Mouse (Mus musculus) limb, embryonic 12.5 days (tissue): ENCODE measurements around the gene Cd9. TPM values are rescaled to one million over a fixed set of nuclear protein-coding genes. Genes with fewer than 3 reads are reported as not detected.

Experiments used
- ATAC-seq: fragments of 200-750 bp; cut with Nextera tagmentation; 2 replicates; pipeline ENCODE4 v1.8.0; 2017; ENCODE audit warnings: low read depth, moderate TSS enrichment; ENCODE audit not compliant: insufficient number of reproducible peaks, insufficient read depth, low FRiP score, low TSS enrichment
- H3K27ac ChIP-seq: fragments of 300-500 bp; sonication (generic); 2 replicates; pipeline ENCODE4 v1.5.1; 2016; ENCODE audit warnings: mild to moderate bottlenecking, moderate library complexity
- H3K27me3 ChIP-seq: fragments of 300-500 bp; sonication (generic); 2 replicates; pipeline ENCODE4 v1.6.1; 2016; ENCODE audit warnings: mild to moderate bottlenecking, moderate library complexity
- H3K36me3 ChIP-seq: fragments of 300-500 bp; sonication (generic); 2 replicates; pipeline ENCODE4 v1.6.1; 2016; ENCODE audit warnings: mild to moderate bottlenecking, moderate library complexity
- H3K4me1 ChIP-seq: fragments of 300-500 bp; sonication (generic); replicated peaks from 2 replicates; pipeline ENCODE4 v1.6.1; 2016
- H3K4me2 ChIP-seq: fragments of 300-500 bp; sonication (generic); 2 replicates; pipeline ENCODE4 v1.6.1; 2016; ENCODE audit warnings: mild to moderate bottlenecking, moderate library complexity
- H3K4me3 ChIP-seq: fragments of 300-500 bp; sonication (generic); replicated peaks from 2 replicates; pipeline ENCODE4 v1.5.1; 2016; ENCODE audit warnings: mild to moderate bottlenecking
- H3K9ac ChIP-seq: fragments of 300-500 bp; sonication (generic); replicated peaks from 2 replicates; pipeline ENCODE4 v1.6.1; 2016; ENCODE audit warnings: mild to moderate bottlenecking, moderate library complexity
- H3K9me3 ChIP-seq: fragments of 300-500 bp; sonication (generic); 2 replicates; pipeline ENCODE4 v1.6.1; 2016; ENCODE audit warnings: mild to moderate bottlenecking, moderate library complexity
- WGBS: fragments of 180-500 bp; shearing (Covaris S2); methylation state at CpG from one replicate; pipeline ENCODE4 v1.1.7; 2016; 5-methylcytosine and 5-hydroxymethylcytosine counted together
- polyA plus RNA-seq: library from polyadenylated mRNA; unstranded; fragments of >200 nt; fragmentation: Nextera tagmentation; extraction: Ambion mirVana; gene quantifications from 2 replicates; pipeline ENCODE4 v1.2.1, GENCODE M21; 2016

Gene Cd9
- polyA plus RNA-seq, 1 experiment from 2014 or later: 65.5 TPM

- H3K27me3 ChIP-seq: no peaks in the 10 kb centered on the region
- no peaks in the 10 kb centered on the region for H3K36me3 ChIP-seq
- no peak overlapping the region for H3K9ac ChIP-seq
- H3K4me3 ChIP-seq: no peak overlapping the region
- H3K9me3 ChIP-seq: no peaks in the 10 kb centered on the region
- no peak for ATAC-seq
- WGBS: 74% methylated on average over 5 of the region's 5 CpGs
- no peak overlapping the region for H3K4me2 ChIP-seq
- no peak overlapping the region for H3K27ac ChIP-seq
- H3K4me1 ChIP-seq: peaks cover 43% of the 10 kb centered on the region
These were observed 20.7 kb downstream of the Cd9 start for GRCm38 (mm10) chr6:125473939-125474338.

- H3K9ac ChIP-seq: no peak overlapping the region
- ATAC-seq: no peak
- H3K36me3 ChIP-seq: no peaks in the 10 kb centered on the region
- H3K4me1 ChIP-seq: peaks cover 49% of the 10 kb centered on the region
- H3K4me3 ChIP-seq: no peak overlapping the region
- 83% methylated on average over 9 of the region's 9 CpGs for WGBS
- H3K4me2 ChIP-seq: no peak overlapping the region
- H3K27me3 ChIP-seq: no peaks in the 10 kb centered on the region
- H3K9me3 ChIP-seq: no peaks in the 10 kb centered on the region
- H3K27ac ChIP-seq: no peak overlapping the region
These were observed 21.3 kb downstream of the Cd9 start for GRCm38 (mm10) chr6:125473321-125473721.

GRCm38 (mm10) chr6:125471921-125472320 is 22.7 kb downstream of the Cd9 start:
- whole genome bisulfite sequencing: 73% methylated on average over 4 of the region's 4 CpGs

GRCm38 (mm10) chr6:125471326-125471725 is 23.3 kb downstream of the Cd9 start:
- Histone ChIP-seq H3K9ac (no peak overlapping the region), H3K4me2 (no peak overlapping the region), H3K9me3 (no peaks in the 10 kb centered on the region), H3K27me3 (no peaks in the 10 kb centered on the region), H3K36me3 (no peaks in the 10 kb centered on the region), H3K27ac (no peak overlapping the region), H3K4me3 (no peak overlapping the region), H3K4me1 (peaks cover 46% of the 10 kb centered on the region)
- ATAC-seq: no peak
- 85% methylated on average over 7 of the region's 7 CpGs for WGBS

More at GRCm38 (mm10) chr6:125471921-125472320, 22.7 kb downstream of the Cd9 start:
- H3K4me2 ChIP-seq: no peak overlapping the region
- H3K4me1 ChIP-seq: peaks cover 52% of the 10 kb centered on the region
- no peak overlapping the region for H3K27ac ChIP-seq
- no peaks in the 10 kb centered on the region for H3K27me3 ChIP-seq
- ATAC-seq: no peak
- no peaks in the 10 kb centered on the region for H3K9me3 ChIP-seq
- H3K4me3 ChIP-seq: no peak overlapping the region
- no peak overlapping the region for H3K9ac ChIP-seq
- H3K36me3 ChIP-seq: no peaks in the 10 kb centered on the region

GRCm38 (mm10) chr6:125470616-125471015 is 24.0 kb downstream of the Cd9 start:
- Histone ChIP-seq H3K9me3 (no peaks in the 10 kb centered on the region), H3K4me2 (no peak overlapping the region), H3K9ac (no peak overlapping the region), H3K27me3 (no peaks in the 10 kb centered on the region), H3K27ac (no peak overlapping the region), H3K36me3 (no peaks in the 10 kb centered on the region), H3K4me3 (no peak overlapping the region), H3K4me1 (peaks cover 40% of the 10 kb centered on the region)
- ATAC-seq: no peak
- WGBS: 86% methylated on average over 5 of the region's 5 CpGs

- Histone ChIP-seq H3K4me1 (peaks cover 27% of the 10 kb centered on the region), H3K9ac (no peak overlapping the region), H3K4me2 (no peak overlapping the region), H3K36me3 (no peaks in the 10 kb centered on the region), H3K9me3 (no peaks in the 10 kb centered on the region), H3K27ac (peak overlapping the region; percentile 84; the same call in 1 of the 2 replicates), H3K4me3 (no peak overlapping the region), H3K27me3 (no peaks in the 10 kb centered on the region)
- ATAC-seq: no peak
- WGBS: 90% methylated on average over 4 of the region's 4 CpGs
These were observed 25.4 kb downstream of the Cd9 start for GRCm38 (mm10) chr6:125469222-125469621.

GRCm38 (mm10) chr6:125468179-125468960 is 26.2 kb downstream of the Cd9 start:
- H3K27me3 ChIP-seq: no peaks in the 10 kb centered on the region
- H3K4me3 ChIP-seq: no peak overlapping the region
- no peak for ATAC-seq
- H3K4me1 ChIP-seq: peaks cover 23% of the 10 kb centered on the region
- WGBS: 47% methylated on average over 21 of the region's 21 CpGs
- no peak overlapping the region for H3K9ac ChIP-seq
- peak overlapping the region; percentile 84 for H3K27ac ChIP-seq
- no peaks in the 10 kb centered on the region for H3K36me3 ChIP-seq
- no peak overlapping the region for H3K4me2 ChIP-seq
- no peaks in the 10 kb centered on the region for H3K9me3 ChIP-seq

- Histone ChIP-seq H3K9me3 (no peaks in the 10 kb centered on the region), H3K4me1 (peaks cover 23% of the 10 kb centered on the region), H3K36me3 (peaks cover 3% of the 10 kb centered on the region; the same call in 1 of the 2 replicates), H3K27ac (peak overlapping the region; percentile 84), H3K27me3 (no peaks in the 10 kb centered on the region), H3K9ac (no peak overlapping the region), H3K4me2 (no peak overlapping the region), H3K4me3 (no peak overlapping the region)
- WGBS: 74% methylated on average over 16 of the region's 16 CpGs
- ATAC-seq: peak; percentile 83
These were observed 27.3 kb downstream of the Cd9 start for GRCm38 (mm10) chr6:125467301-125467715.

- no peak for ATAC-seq
- Histone ChIP-seq H3K4me1 (peaks cover 6% of the 10 kb centered on the region), H3K27ac (no peak overlapping the region), H3K9ac (no peak overlapping the region), H3K4me2 (no peak overlapping the region), H3K27me3 (no peaks in the 10 kb centered on the region), H3K4me3 (no peak overlapping the region), H3K36me3 (peaks cover 11% of the 10 kb centered on the region; the same call in 1 of the 2 replicates), H3K9me3 (no peaks in the 10 kb centered on the region)
- 89% methylated on average over 7 of the region's 7 CpGs for WGBS
These were observed 32.3 kb downstream of the Cd9 start for GRCm38 (mm10) chr6:125462312-125462711.

GRCm38 (mm10) chr6:125461788-125462187 is 32.8 kb downstream of the Cd9 start:
- Histone ChIP-seq H3K4me3 (no peak overlapping the region), H3K36me3 (peaks cover 11% of the 10 kb centered on the region; the same call in 1 of the 2 replicates), H3K27me3 (no peaks in the 10 kb centered on the region), H3K9me3 (no peaks in the 10 kb centered on the region), H3K9ac (no peak overlapping the region), H3K4me1 (peaks cover 5% of the 10 kb centered on the region; the same call in 1 of the 2 replicates), H3K4me2 (no peak overlapping the region), H3K27ac (0 out of 2 replicates have a peak overlapping the region, but pooled peaks have one; percentile 17)
- ATAC-seq: no peak
- WGBS: 68% methylated on average over 8 of the region's 8 CpGs

GRCm38 (mm10) chr6:125461325-125461724 is 33.3 kb downstream of the Cd9 start:
- Histone ChIP-seq H3K4me2 (no peak overlapping the region), H3K36me3 (peaks cover 11% of the 10 kb centered on the region; the same call in 1 of the 2 replicates), H3K9ac (no peak overlapping the region), H3K4me3 (no peak overlapping the region), H3K27ac (no peak overlapping the region), H3K27me3 (no peaks in the 10 kb centered on the region), H3K9me3 (no peaks in the 10 kb centered on the region), H3K4me1 (peaks cover 9% of the 10 kb centered on the region; the same call in 1 of the 2 replicates)
- ATAC-seq: no peak
- 88% methylated on average over 7 of the region's 7 CpGs for WGBS
